Mouse (Mus musculus): Measurements from ENCODE around the gene Cabp1. TPM values are rescaled to one million over a fixed set of nuclear protein-coding genes. Genes with fewer than 3 reads are reported as not detected.

Cabp1 gene
- total RNA-seq, 1 experiment from 2014 or later: not detected

DNA sequence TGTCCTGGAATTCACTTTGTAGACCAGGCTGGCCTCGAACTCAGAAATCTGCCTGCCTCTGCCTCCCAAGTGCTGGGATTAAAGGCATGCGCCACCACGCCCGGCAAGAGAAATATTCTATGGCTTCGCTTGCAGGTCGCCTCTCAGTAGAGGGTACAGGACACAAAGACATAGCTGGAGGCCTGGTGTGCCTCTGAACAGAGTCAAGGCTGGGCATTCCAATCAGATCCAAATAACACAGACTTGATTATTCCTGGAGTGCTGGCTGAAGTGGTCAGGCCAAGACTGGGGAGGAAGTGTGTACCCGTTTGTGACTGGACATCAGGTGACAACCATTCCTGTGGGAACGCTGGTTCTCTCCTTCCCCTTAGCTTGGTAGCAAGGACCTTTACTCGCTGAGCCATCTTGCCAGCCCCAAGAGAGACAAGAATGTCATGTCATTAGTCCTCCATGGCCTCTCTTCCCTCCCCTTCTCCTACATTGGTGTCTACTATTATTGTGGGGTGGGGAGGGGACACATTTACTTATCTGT, 51.9 kb downstream of the Cabp1 start:
- no peak for ATAC-seq (ENCODE audit: extremely low read depth, insufficient number of reproducible peaks, low FRiP score, poor library complexity, severe bottlenecking)

GRCm38 (mm10) chr5:115140726-115141125, 53.5 kb downstream of the Cabp1 start:
- no peak for ATAC-seq (ENCODE audit: extremely low read depth, insufficient number of reproducible peaks, low FRiP score, poor library complexity, severe bottlenecking)

DNA sequence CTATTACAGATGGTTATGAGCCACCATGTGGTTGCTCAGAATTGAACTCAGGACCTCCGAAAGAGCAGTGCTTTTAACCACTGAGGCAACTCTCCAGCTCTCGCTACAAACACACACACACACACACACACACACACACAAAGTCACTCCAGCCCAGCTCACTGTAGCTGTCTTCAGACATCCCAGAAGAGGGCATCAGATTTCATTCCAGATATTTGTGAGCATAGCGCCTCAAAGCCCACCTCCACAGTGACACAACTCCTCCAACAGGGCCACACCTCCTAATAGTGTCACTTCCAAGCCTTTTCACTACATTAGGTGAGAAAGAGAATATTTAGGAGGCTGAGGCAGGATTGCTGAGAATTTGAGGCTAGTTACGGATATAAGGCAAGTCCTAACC, 55.1 kb downstream of the Cabp1 start:
- ATAC-seq (ENCODE audit: extremely low read depth, insufficient number of reproducible peaks, low FRiP score, poor library complexity, severe bottlenecking): no peak

DNA sequence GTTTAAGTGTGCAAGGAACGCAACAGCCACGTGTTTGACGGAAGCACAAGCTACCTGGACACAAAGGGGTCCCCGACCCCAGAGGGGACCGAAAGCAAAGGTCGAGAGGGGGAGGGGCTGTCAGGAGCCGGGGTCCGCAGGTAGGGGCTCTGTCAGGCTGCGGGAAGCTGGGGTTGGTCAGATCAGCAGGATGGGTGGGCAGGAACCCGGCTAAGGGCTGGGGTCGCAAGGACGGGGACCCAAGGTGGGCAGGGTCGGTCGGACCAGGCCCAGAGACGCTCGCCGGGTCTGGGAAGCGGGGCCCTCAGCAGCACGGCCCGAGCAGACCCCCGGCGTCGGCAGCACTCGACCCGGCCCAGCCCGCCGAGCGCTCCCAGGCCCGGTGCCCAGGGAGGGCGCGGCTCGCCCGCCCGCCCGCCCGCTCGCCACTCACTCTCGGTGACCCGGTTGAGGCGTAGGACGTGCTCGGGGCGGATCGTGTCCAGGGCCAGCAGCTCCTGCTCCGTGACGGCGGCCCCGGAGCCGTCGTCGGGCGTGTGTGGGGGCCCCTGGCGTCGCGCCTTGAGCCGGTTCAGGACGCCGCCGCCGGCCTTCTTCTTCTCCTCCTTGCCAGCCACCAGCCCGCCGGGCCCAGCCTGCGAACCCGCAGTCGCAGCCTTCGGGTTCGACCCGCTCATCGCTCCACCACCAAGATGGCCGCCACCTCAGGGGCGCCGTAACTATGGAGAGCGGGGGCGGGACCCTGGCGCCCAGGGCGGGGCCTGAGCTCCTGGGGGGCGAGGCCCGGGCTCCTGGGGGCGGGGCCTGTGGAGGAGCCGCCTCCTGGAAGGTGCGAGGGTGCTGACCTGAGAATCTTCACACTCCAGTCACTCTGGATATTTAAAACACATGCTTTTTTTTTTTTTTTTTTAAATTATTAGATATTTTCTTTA, 59.7 kb downstream of the Cabp1 start, which contains the start of gene Unc119b:
Unc119b (minus strand) TSS at position 742 of the 932 bp plus-strand sequence.
- ATAC-seq (ENCODE audit: extremely low read depth, insufficient number of reproducible peaks, low FRiP score, poor library complexity, severe bottlenecking): peak; percentile 90

DNA sequence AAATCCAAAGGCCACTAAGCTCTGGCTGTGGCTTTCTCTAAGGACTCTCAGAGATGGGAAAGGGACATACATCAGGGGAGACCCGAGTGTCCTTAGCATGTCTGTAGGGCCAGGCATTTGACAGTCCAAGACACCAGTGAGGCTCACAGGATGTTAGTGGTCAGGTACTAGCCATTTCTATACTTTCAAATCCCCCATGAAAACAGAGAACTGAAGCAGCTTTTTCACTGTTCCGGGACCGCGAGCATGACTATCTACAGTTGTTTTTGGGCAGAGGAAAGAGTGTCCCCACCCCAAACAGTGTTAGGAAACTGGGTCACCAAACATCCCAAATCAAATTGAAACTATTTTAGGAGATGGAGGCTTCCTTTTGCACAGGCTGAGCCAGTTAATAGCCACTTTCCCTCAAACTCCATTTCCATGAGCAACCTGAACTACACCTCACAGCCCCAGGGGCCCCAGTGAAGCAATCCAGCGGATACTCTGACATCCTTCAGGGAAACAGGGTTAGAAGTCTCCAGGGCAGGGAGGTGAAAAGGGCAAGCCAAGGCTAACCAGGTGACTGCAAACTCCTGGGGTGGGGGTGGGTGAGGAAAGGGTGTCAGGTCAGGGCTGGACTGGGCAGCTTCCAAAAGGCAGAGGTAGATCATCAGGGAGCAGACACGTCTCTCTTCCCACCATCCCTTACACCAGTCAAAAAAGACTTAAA, 60.7 kb downstream of the Cabp1 start:
- no peak for ATAC-seq (ENCODE audit: extremely low read depth, insufficient number of reproducible peaks, low FRiP score, poor library complexity, severe bottlenecking)

GRCm38 (mm10) chr5:115132465-115132864, 61.7 kb downstream of the Cabp1 start:
- no peak for ATAC-seq (ENCODE audit: extremely low read depth, insufficient number of reproducible peaks, low FRiP score, poor library complexity, severe bottlenecking)

- no peak for ATAC-seq (ENCODE audit: extremely low read depth, insufficient number of reproducible peaks, low FRiP score, poor library complexity, severe bottlenecking)
These were observed 64.9 kb downstream of the Cabp1 start for GRCm38 (mm10) chr5:115129328-115129727.

DNA sequence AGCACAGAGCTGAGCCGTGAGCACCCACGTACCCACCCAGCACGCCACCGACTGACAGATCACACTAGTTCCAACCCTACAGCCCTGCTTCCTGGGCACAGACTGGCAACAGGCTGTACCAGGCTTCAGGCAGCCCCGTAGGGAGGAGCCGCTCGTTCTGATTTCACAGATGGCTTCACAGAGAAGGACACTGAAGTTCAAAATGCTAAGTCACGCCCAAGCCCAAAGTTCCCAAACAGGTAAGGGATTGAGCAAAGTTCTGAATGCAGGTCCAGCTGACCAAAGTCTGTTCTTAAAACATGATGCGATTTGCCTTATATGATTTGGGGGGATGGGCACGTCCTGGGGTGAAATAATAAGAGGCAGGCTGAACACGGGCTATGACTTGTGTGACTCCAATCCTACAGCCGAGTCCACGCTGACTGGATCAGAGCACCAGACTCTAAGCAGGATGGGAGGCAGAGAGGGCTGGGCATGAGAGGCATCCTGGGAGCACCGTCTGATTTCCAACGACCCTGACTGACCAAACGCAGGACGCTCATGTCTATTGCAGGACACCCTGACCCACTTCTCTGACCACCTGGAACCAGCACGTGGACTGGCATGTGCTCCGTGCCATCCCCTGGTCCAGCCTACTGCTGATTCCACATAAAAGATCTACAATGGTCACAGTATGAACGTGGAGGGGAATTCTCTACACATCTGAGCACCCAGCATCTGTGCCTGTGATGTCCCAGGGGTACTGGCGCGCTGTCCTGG, 66.6 kb downstream of the Cabp1 start:
- no peak for ATAC-seq (ENCODE audit: extremely low read depth, insufficient number of reproducible peaks, low FRiP score, poor library complexity, severe bottlenecking)

GRCm38 (mm10) chr5:115126578-115127312, 67.4 kb downstream of the Cabp1 start:
- no peak for ATAC-seq (ENCODE audit: extremely low read depth, insufficient number of reproducible peaks, low FRiP score, poor library complexity, severe bottlenecking)

DNA sequence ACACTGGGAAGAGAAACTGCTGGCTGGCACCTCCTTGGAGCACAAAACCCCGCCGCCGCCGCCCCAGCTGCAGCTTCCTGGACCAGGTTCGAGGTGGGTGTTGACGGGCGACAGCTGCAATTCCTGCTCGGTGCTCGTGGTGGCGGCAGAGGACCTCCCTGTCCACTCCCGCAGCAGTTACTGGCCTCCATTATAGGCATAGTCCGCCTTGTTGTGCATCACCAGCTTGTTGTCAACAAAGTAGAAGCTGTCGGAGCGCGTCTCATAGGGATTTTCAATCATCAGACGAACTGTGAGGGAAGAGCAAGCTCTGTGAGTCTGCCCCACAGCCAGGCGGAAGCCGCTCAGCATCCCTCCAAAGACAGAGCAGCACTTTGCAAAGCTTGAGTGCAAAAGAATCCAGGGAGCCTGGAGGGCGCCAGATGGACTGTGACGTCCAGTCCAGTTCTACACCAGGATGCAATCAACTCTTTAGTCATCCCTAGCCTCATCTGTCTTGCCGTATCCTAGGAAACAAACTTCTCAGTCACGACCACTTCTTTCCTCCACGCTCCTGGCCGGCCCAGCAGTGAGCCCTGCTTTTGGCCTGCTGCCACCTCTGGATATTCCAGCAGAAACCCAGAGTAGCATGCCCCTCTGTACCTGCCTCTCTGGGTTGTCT, 68.8 kb downstream of the Cabp1 start:
- ATAC-seq (ENCODE audit: extremely low read depth, insufficient number of reproducible peaks, low FRiP score, poor library complexity, severe bottlenecking): peak; percentile 90

- ATAC-seq (ENCODE audit: extremely low read depth, insufficient number of reproducible peaks, low FRiP score, poor library complexity, severe bottlenecking): no peak
These were observed 69.5 kb downstream of the Cabp1 start for GRCm38 (mm10) chr5:115124690-115125089.

DNA sequence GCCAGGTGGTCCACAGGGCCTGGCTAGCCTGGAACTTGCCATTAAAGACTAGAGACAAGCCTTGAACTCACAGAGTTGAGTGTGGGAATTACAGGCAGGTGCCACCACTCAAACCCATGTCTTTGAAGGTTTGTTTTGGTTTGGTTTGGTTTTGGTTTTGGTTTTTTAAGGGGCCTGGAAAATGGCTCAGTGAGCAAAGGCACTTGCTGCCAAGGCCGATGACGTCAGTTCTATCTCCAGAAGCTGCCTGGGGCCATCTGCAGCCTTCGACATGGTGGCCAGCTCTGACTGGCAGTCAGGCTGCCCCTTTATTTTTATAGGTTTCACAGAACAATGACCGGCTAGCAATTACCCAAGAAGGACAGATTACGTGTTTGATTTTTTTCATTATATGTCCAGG, 73.2 kb downstream of the Cabp1 start:
- no peak for ATAC-seq (ENCODE audit: extremely low read depth, insufficient number of reproducible peaks, low FRiP score, poor library complexity, severe bottlenecking)

GRCm38 (mm10) chr5:115118961-115119570, 75.1 kb downstream of the Cabp1 start, which contains the start of gene Acads:
TSS of gene Acads (minus strand) at chr5:115119346.
- ATAC-seq (ENCODE audit: extremely low read depth, insufficient number of reproducible peaks, low FRiP score, poor library complexity, severe bottlenecking): peak; percentile 72

Other genes starting within 250 kb of the Cabp1 start
- gene Hnf1a, start 223.3 kb downstream of the Cabp1 start, total RNA-seq (2017): 0.12 TPM in 1 of 2 replicates, not detected in the other
- 31.2 and 34.7 TPM in 2 replicates for gene Sppl3, start 183.2 kb downstream of the Cabp1 start, total RNA-seq (2017)
- 1.4 TPM in 1 of 2 replicates, not detected in the other for gene Gm10401, start 96.1 kb downstream of the Cabp1 start, total RNA-seq (2017)
- gene Acads, start 75.0 kb downstream of the Cabp1 start, total RNA-seq (2017): 7.1 and 10.5 TPM in 2 replicates
- gene Unc119b, start 59.4 kb downstream of the Cabp1 start, total RNA-seq (2017): 20.7 and 22.1 TPM in 2 replicates
- 69.5 and 71.7 TPM in 2 replicates for gene Mlec, start 36.2 kb downstream of the Cabp1 start, total RNA-seq (2017)
- gene Pop5, start 41.5 kb upstream of the Cabp1 start, total RNA-seq (2017): 22.7 and 39.8 TPM in 2 replicates
- 161 and 173 TPM in 2 replicates for gene Rnf10, start 78.5 kb upstream of the Cabp1 start, total RNA-seq (2017)
- 24.8 and 32.2 TPM in 2 replicates for gene Coq5, start 85.3 kb upstream of the Cabp1 start, total RNA-seq (2017)
- 103 and 154 TPM in 2 replicates for gene Dynll1, start 106.6 kb upstream of the Cabp1 start, total RNA-seq (2017)
- 51.2 and 55.9 TPM in 2 replicates for gene Srsf9, start 132.8 kb upstream of the Cabp1 start, total RNA-seq (2017)
- 3.4 and 9.5 TPM in 2 replicates for gene Gatc, start 146.8 kb upstream of the Cabp1 start, total RNA-seq (2017)
- gene Triap1, start 146.8 kb upstream of the Cabp1 start, total RNA-seq (2017): 12.7 and 12.8 TPM in 2 replicates
- gene Cox6a1, start 154.6 kb upstream of the Cabp1 start, total RNA-seq (2017): 49.6 and 60.8 TPM in 2 replicates
- not detected in 2 replicates for gene Msi1, start 235.2 kb upstream of the Cabp1 start, total RNA-seq (2017)